Mouse (Mus musculus): ENCODE data around the gene Atp11a.

Gene Atp11a

GRCm38 (mm10) chr8:12915187-12916006 lies 158.6 kb downstream of the Atp11a start:
- DNase-seq: peak; percentile 19

GRCm38 (mm10) chr8:12916156-12916900 lies 159.5 kb downstream of the Atp11a start:
- DNase-seq: no peak

GRCm38 (mm10) chr8:12917029-12917428 lies 160.2 kb downstream of the Atp11a start:
- no peak for DNase-seq

GRCm38 (mm10) chr8:12917831-12918230 lies 161.0 kb downstream of the Atp11a start:
- DNase-seq: no peak

All from thymus, postnatal 14 days (tissue).